Mouse (Mus musculus) ES-Bruce4 (cell line): ENCODE results near the gene Frmd4b. TPM values are rescaled to one million over a fixed set of nuclear protein-coding genes. Genes with fewer than 3 reads are reported as not detected.
"Not testable (repeated sequence)": the region's sequence is repeated elsewhere in the genome, so short reads cannot be mapped to it uniquely, and the experiment has no call there.

ENCODE experiments used
- H3K27ac ChIP-seq: 2 replicates; pipeline ENCODE4 v1.5.1; 2012; ENCODE audit warnings: low read length, inconsistent platforms; ENCODE audit not compliant: insufficient read depth
- H3K27me3 ChIP-seq: 2 replicates; pipeline ENCODE4 v1.6.1; 2012; ENCODE audit warnings: mild to moderate bottlenecking, low read length, inconsistent platforms; ENCODE audit not compliant: control insufficient read depth, poor library complexity, insufficient read depth, severe bottlenecking
- H3K36me3 ChIP-seq: 2 replicates; pipeline ENCODE4 v1.6.1; 2012; ENCODE audit warnings: inconsistent platforms, mild to moderate bottlenecking, low read length, moderate library complexity; ENCODE audit not compliant: control insufficient read depth, poor library complexity, insufficient read depth, severe bottlenecking
- H3K4me1 ChIP-seq: one replicate; pipeline ENCODE4 v1.8.1; 2011; ENCODE audit warnings: low read length; ENCODE audit not compliant: control insufficient read depth, insufficient read depth
- H3K4me3 ChIP-seq: 2 replicates; pipeline ENCODE4 v1.5.1; 2011; ENCODE audit warnings: low read depth, mild to moderate bottlenecking, low read length
- H3K9ac ChIP-seq: 2 replicates; pipeline ENCODE4 v1.6.1; 2012; ENCODE audit warnings: low read depth, mild to moderate bottlenecking, inconsistent platforms; ENCODE audit not compliant: poor library complexity, severe bottlenecking
- H3K9me3 ChIP-seq: replicated peaks from 2 replicates; pipeline ENCODE4 v1.6.1; 2012; ENCODE audit warnings: mild to moderate bottlenecking, low read length, inconsistent platforms; ENCODE audit not compliant: control insufficient read depth, poor library complexity, insufficient read depth, severe bottlenecking
- CTCF ChIP-seq: IDR thresholded peaks from one replicate; pipeline ENCODE4 v1.8.1; 2011; ENCODE audit warnings: low read depth, low read length
- EP300 ChIP-seq: IDR thresholded peaks from 2 replicates; pipeline ENCODE4 v1.6.1; 2011; ENCODE audit warnings: low read depth, low read length; ENCODE audit not compliant: insufficient read depth
- POLR2A ChIP-seq: IDR thresholded peaks from one replicate; pipeline ENCODE4 v1.8.1; 2011; ENCODE audit warnings: low read length; ENCODE audit not compliant: insufficient read depth
- polyA plus RNA-seq: library from polyadenylated mRNA; stranded (reverse); fragments of >200 nt; gene quantifications from 2 replicates; pipeline ENCODE4 v1.2.4, GENCODE M21; 2011; ENCODE audit warnings: low read depth; ENCODE audit not compliant: missing spikeins, insufficient read depth, insufficient read length

Gene Frmd4b
- polyA plus RNA-seq, 1 experiment = 27.8 TPM

DNA sequence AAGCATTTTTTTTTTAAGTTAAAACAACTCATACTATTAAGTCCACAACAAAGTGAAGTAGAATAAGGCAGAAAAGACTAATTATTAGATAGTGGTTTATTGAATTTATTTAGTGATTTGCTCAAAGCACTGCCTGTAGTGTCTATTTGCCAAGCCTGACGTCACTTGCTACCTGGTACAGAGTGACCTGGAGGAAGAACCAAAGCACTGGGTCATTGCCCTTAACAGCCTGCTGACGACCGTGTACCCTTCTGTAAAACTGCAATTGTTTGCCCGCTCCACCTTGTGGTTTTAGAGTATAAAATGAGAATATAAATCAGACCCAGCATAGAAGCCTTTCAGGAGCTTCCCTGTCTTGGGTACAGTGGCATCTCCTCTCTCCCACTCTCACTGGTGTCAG, 355.1 kb downstream of the Frmd4b start:
- Histone ChIP-seq H3K36me3 (no peaks in the 10 kb centered on the region), H3K27ac (no peak overlapping the region), H3K9ac (no peak overlapping the region), H3K4me3 (no peak overlapping the region), H3K27me3 (no peaks in the 10 kb centered on the region), H3K9me3 (no peaks in the 10 kb centered on the region), H3K4me1 (peaks cover 1% of the 10 kb centered on the region)
- no peak for TF ChIP-seq POLR2A
- no peak for TF ChIP-seq CTCF
- no peak for TF ChIP-seq EP300

DNA sequence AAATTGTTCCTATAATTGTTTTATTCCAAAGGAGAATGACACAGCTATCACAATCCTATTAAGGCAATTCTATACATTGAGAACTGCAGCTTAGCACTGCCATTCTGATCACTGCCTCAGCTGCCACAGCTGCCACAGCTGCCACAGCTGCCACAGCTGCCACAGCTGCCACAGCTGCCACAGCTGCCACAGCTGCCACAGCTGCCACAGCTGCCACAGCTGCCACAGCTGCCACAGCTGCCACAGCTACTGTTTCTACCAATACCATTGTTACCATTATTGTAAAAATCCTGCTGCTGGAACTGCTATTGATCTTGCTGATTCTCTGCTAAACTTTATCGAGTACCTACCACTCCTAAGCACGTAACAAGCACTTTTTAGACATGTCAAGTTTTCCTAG, 357.4 kb downstream of the Frmd4b start:
- H3K9me3 ChIP-seq, H3K36me3 ChIP-seq, H3K4me1 ChIP-seq, H3K27me3 ChIP-seq, H3K4me3 ChIP-seq, H3K27ac ChIP-seq, H3K9ac ChIP-seq: not testable (repeated sequence)

DNA sequence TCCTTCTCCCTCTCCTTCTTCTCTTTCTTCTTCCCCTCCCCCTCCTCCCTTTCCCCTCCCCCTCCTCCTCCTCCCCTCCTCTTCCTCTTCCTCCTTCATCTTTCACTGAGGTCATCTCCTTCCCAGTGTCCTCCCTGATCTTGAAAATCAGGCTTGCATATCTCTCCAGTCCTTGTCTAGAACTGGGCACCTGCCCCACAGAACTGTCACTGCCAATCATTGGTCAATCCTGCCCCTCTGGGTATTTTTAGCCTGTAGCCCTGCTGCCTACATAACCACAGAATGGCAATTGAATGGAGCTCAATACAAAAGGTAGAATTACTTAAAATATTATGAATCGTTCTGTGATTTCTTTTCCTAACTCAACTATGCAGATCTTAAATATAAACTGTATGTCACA, 358.9 kb downstream of the Frmd4b start:
- Histone ChIP-seq H3K9ac (no peak overlapping the region), H3K36me3 (no peaks in the 10 kb centered on the region), H3K4me3 (no peak overlapping the region), H3K27ac (no peak overlapping the region), H3K4me1 (no peaks in the 10 kb centered on the region), H3K27me3 (no peaks in the 10 kb centered on the region), H3K9me3 (no peaks in the 10 kb centered on the region)
- no peak for TF ChIP-seq EP300
- TF ChIP-seq CTCF = no peak
- TF ChIP-seq POLR2A = no peak

DNA sequence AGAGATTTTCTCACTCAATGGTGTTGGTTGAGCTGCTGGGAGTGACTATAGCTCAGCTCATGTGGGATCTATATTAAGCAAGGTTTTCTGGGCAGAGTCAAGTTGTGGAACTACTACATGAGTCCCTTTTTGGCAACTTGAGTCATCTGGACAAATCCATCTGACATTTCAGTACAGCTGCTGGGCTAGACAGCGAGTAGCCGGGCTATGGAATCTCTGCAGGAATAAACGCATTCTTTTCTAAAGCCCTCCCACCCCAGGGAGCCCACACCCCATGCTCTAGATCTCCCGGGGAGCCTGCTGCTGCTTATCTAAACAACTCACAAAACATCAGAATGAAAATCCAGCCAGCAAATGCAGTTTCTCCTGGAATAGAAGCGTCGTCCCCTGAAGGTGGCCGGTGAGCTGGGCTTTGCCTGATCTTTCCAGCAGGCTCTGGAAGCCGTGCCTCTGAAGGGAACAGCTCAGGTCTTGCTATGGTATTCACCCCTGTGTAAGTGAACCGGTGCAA, 364.6 kb downstream of the Frmd4b start, which contains the start of gene Lmod3:
TSS of gene Lmod3 (minus strand) at position 49 of the 511 bp plus-strand sequence.
- no peaks in the 10 kb centered on the region for H3K9me3 ChIP-seq
- no peak within 1 kb of the TSS for H3K9ac ChIP-seq
- no peaks in the 10 kb centered on the region for H3K36me3 ChIP-seq
- H3K27me3 ChIP-seq = no peaks in the 10 kb centered on the region
- no peak within 1 kb of the TSS for H3K27ac ChIP-seq
- H3K4me3 ChIP-seq = no peak within 1 kb of the TSS
- no peaks in the 10 kb centered on the region for H3K4me1 ChIP-seq
- TF ChIP-seq POLR2A (no peak), EP300 (no peak), CTCF (no peak)

DNA sequence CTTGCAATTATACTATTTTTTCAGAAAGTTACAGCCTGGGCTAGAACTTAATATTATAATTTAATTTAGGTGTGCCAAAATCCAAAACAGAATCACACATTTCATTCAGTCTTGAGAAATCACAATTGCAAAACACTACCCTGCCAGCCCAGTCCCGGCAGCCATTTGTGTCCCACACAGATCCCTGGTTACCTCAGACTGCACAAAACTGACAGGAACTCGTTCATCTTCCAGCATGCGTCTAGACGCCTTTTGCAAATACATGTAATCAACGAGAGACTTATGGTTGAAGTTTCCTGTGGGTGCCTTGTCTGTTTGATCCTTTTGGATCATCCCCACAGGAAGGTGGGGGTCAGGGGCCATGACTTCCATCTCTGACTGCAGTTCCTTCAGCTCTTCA, 365.3 kb downstream of the Frmd4b start:
- H3K9ac ChIP-seq = no peak overlapping the region
- no peak overlapping the region for H3K4me3 ChIP-seq
- no peak for TF ChIP-seq POLR2A
- no peak for TF ChIP-seq CTCF
- TF ChIP-seq EP300 = no peak
- no peaks in the 10 kb centered on the region for H3K36me3 ChIP-seq
- no peaks in the 10 kb centered on the region for H3K4me1 ChIP-seq
- H3K27ac ChIP-seq = no peak overlapping the region
- H3K9me3 ChIP-seq = no peaks in the 10 kb centered on the region
- no peaks in the 10 kb centered on the region for H3K27me3 ChIP-seq

DNA sequence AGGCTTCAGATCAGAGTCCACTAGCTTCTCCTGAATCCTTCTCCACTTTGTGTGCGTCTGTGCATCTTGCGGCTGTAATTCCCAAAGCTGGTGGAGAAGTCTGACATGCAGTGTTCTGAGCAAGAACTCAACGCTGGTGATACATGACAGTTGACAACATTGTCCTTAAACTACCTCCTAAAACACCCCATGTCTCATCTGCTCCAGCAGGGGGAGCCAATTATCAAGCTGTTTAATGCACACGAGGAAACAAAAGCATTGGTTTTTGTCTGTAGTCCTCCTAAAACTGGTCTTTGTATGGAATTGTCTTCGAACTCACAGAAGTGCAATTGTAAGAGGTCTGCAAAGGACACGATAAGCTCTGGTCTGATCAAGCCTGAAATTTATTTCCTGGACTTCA, 366.4 kb downstream of the Frmd4b start:
- Histone ChIP-seq H3K4me1 (no peaks in the 10 kb centered on the region), H3K4me3 (no peak overlapping the region), H3K9me3 (no peaks in the 10 kb centered on the region), H3K36me3 (no peaks in the 10 kb centered on the region), H3K27ac (no peak overlapping the region), H3K9ac (no peak overlapping the region), H3K27me3 (no peaks in the 10 kb centered on the region)
- no peak for TF ChIP-seq POLR2A
- no peak for TF ChIP-seq EP300
- TF ChIP-seq CTCF = no peak
